Mouse (Mus musculus): ENCODE measurements around the gene Olfr235. TPM values are rescaled to one million over a fixed set of nuclear protein-coding genes. Genes with fewer than 3 reads are reported as not detected.

Olfr235 gene
- polyA plus RNA-seq (2012; fragmentation: generic; extraction: Trizol): not detected

DNA sequence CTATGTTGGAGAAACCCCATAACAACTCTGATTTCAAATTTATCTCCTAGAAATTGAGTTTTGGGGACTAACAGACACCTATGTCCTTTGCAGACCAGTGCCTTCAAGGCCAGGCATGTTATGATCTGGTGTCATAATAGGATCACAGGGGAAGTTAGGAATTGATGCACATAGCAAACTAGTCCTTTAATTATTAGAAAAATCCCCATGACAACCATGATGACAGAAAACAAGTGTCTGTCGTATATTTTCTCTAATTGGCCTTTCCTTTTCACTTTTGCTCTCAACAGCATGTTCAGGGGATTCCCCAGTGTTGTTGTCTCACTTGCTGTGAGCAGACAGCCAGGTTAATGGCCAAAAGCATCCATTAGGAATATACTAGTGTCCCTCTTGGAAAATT is at the start of gene Olfr235:
TSS of gene Olfr235 (plus strand) at position 301 of the 400 bp plus-strand sequence.

DNA sequence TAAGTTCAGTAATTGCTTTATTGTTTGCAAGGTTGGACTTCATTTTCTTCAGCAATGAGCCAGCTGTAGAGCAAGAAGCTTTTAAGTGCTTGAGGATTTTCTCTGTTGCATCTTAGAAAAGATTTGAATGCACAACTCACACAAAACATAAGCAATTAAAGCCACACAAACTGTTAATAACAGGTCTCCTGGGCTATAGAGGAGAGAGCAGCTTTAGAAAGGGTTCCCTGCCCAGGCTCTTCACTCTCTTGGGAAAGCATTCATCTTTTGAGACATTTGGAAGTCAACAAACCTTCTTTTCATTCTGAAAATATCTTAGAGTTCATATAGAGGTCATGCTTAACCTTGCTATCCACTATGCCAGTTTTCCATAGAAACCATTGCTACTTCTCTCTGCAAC is 28.3 kb upstream of the Olfr235 start, which contains the start of gene Olfr1432:
TSS of gene Olfr1432 (minus strand) at position 101 of the 400 bp plus-strand sequence.

DNA sequence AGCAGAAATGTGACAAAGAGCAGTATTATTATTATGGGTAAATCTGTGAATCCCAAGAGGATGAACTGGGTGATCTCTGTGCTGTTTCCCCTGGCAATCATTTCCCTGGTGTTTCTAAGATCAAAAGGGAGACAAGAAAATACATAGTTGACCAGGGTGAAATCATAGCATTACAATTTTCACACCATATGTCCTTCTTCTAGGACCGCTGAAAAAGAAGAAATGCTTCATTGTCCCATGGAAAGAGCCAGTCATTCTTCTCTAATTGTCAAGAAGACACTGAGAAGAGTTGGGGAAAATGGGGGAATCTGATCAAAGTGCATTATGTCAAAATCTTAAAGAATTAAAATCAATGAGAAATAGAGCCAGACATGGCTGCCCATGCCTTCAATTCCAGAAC is 19.3 kb upstream of the Olfr235 start, which contains the start of gene Olfr262:
TSS of gene Olfr262 (minus strand) at position 101 of the 400 bp plus-strand sequence.

DNA sequence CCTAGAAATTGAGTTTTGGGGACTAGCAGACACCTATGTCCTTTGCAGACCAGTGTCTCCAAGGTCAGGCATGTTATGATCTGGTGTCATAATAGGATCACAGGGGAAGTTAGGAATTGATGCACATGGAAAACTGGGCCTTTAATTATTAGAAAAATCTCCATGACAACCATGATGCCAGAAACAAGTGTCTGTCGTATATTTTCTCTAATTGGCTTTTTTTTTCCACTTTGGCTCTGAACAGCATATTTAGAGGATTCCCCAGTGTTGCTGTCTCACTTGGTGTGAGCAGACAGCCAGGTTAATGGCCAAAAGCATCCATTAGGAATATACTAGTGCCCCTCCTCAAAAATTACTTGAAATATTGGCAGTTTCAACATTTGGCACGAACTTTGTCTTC is 18.7 kb downstream of the Olfr235 start, which contains the start of gene Olfr1434:
TSS of gene Olfr1434 (plus strand) at position 301 of the 400 bp plus-strand sequence.

DNA sequence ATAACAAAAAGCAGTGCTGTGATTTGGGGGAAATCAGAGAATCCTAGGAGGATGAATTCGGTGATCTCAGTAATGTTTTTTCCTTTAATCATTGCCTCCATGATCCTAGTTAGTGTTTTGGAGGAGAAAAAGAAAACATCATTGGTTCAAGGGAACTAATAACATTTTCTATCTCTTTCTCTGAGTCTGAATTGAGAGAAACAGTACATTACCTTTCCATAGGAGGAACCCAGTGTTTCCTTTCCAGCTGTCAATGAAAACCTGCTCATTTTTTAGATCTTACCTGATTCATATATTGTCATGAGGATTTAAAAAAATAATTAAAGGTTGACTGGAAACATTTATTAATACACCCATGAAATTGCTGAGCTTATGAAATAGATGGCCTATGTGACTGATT is 38.2 kb downstream of the Olfr235 start, which contains the start of gene Olfr1436:
TSS of gene Olfr1436 (minus strand) at position 101 of the 400 bp plus-strand sequence.

Other genes starting within 250 kb of the Olfr235 start
- under 1 TPM in 1 of 2 experiments, not detected in 1; 0.02 TPM for gene Olfr1423, start 219.7 kb upstream of the Olfr235 start, polyA plus RNA-seq (2012; fragmentation: generic; extraction: Trizol)
- not detected for gene Olfr1424, start 198.3 kb upstream of the Olfr235 start, polyA plus RNA-seq (2012; fragmentation: generic; extraction: Trizol)
- gene Olfr1425, start 183.3 kb upstream of the Olfr235 start, polyA plus RNA-seq (2012; fragmentation: generic; extraction: Trizol): not detected
- gene Olfr1426, start 169.0 kb upstream of the Olfr235 start, polyA plus RNA-seq (2012; fragmentation: generic; extraction: Trizol): not detected
- gene Olfr1427, start 157.7 kb upstream of the Olfr235 start, polyA plus RNA-seq (2012; fragmentation: generic; extraction: Trizol): not detected
- not detected for gene Olfr1428, start 145.1 kb upstream of the Olfr235 start, polyA plus RNA-seq (2012; fragmentation: generic; extraction: Trizol)
- gene Olfr76, start 137.8 kb upstream of the Olfr235 start, polyA plus RNA-seq (2012; fragmentation: generic; extraction: Trizol): not detected
- gene Olfr1555-ps1, start 90.9 kb upstream of the Olfr235 start, polyA plus RNA-seq (2012; fragmentation: generic; extraction: Trizol): not detected
- not detected for gene Olfr1431, start 60.4 kb upstream of the Olfr235 start, polyA plus RNA-seq (2012; fragmentation: generic; extraction: Trizol)
- not detected for gene Olfr1432, start 28.4 kb upstream of the Olfr235 start, polyA plus RNA-seq (2012; fragmentation: generic; extraction: Trizol)
- gene Olfr262, start 19.4 kb upstream of the Olfr235 start, polyA plus RNA-seq (2012; fragmentation: generic; extraction: Trizol): not detected
- not detected for gene Olfr1434, start 18.8 kb downstream of the Olfr235 start, polyA plus RNA-seq (2012; fragmentation: generic; extraction: Trizol)
- gene Olfr1436, start 38.1 kb downstream of the Olfr235 start, polyA plus RNA-seq (2012; fragmentation: generic; extraction: Trizol): not detected
- not detected for gene Olfr1437, start 64.1 kb downstream of the Olfr235 start, polyA plus RNA-seq (2012; fragmentation: generic; extraction: Trizol)
- not detected for gene Olfr1438-ps1, start 74.9 kb downstream of the Olfr235 start, polyA plus RNA-seq (2012; fragmentation: generic; extraction: Trizol)
- gene Olfr1440, start 126.2 kb downstream of the Olfr235 start, polyA plus RNA-seq (2012; fragmentation: generic; extraction: Trizol): not detected
- gene Olfr1441, start 156.4 kb downstream of the Olfr235 start, polyA plus RNA-seq (2012; fragmentation: generic; extraction: Trizol): not detected
- gene Pfpl, start 166.9 kb downstream of the Olfr235 start, polyA plus RNA-seq (2012; fragmentation: generic; extraction: Trizol): not detected
- gene Mpeg1, start 199.7 kb downstream of the Olfr235 start, polyA plus RNA-seq (2012; fragmentation: generic; extraction: Trizol): under 1 TPM in 1 of 2 experiments, not detected in 1; 0.05 TPM
- gene Dtx4, start 240.4 kb downstream of the Olfr235 start, polyA plus RNA-seq (2012; fragmentation: generic; extraction: Trizol): 1 to 10 TPM; 1.8 to 8.0 TPM